Mouse (Mus musculus) stomach, postnatal 0 days (tissue): Measurements from ENCODE around the gene P4hb. TPM values are rescaled to one million over a fixed set of nuclear protein-coding genes. Genes with fewer than 3 reads are reported as not detected.

ENCODE experiments used
- ATAC-seq: fragments of 200-750 bp; cut with Nextera tagmentation; 2 replicates; pipeline ENCODE4 v1.8.0; 2017; ENCODE audit not compliant: low FRiP score, low TSS enrichment
- DNase-seq: peaks from one replicate; pipeline ENCODE4 v3.0.0-alpha.2; 2016; ENCODE audit warnings: low spot score
- H3K27ac ChIP-seq: fragments of 300-500 bp; sonication (generic); replicated peaks from 2 replicates; pipeline ENCODE4 v1.5.1; 2014; ENCODE audit warnings: mild to moderate bottlenecking, control low read depth
- H3K27me3 ChIP-seq: fragments of 300-500 bp; sonication (generic); 2 replicates; pipeline ENCODE4 v1.6.1; 2014; ENCODE audit warnings: low read length; ENCODE audit not compliant: control insufficient read depth, insufficient read depth
- H3K36me3 ChIP-seq: fragments of 300-500 bp; sonication (generic); 2 replicates; pipeline ENCODE4 v1.6.1; 2014; ENCODE audit warnings: low read length, mixed read lengths; ENCODE audit not compliant: control insufficient read depth, insufficient read depth
- H3K4me1 ChIP-seq: fragments of 300-500 bp; sonication (generic); replicated peaks from 2 replicates; pipeline ENCODE4 v1.6.1; 2014; ENCODE audit warnings: antibody characterized with exemption; ENCODE audit not compliant: control insufficient read depth, insufficient read depth
- H3K4me2 ChIP-seq: fragments of 300-500 bp; sonication (generic); replicated peaks from 2 replicates; pipeline ENCODE4 v1.6.1; 2014; ENCODE audit warnings: low read depth, mild to moderate bottlenecking, control low read depth, moderate library complexity
- H3K4me3 ChIP-seq: fragments of 300-500 bp; sonication (generic); 2 replicates; pipeline ENCODE4 v1.5.1; 2014; ENCODE audit warnings: low read depth, low read length, control low read depth
- H3K9ac ChIP-seq: fragments of 300-500 bp; sonication (generic); 2 replicates; pipeline ENCODE4 v1.6.1; 2014; ENCODE audit warnings: mild to moderate bottlenecking, low read length, control low read depth, mixed read lengths
- H3K9me3 ChIP-seq: fragments of 300-500 bp; sonication (generic); 2 replicates; pipeline ENCODE4 v1.6.1; 2016; ENCODE audit warnings: low read length; ENCODE audit not compliant: control insufficient read depth
- CTCF ChIP-seq: IDR thresholded peaks from 2 replicates; pipeline ENCODE4 v1.5.1; 2016; ENCODE audit warnings: antibody characterized with exemption, low read depth, mild to moderate bottlenecking, moderate library complexity
- EP300 ChIP-seq: optimal IDR thresholded peaks from 2 replicates; pipeline ENCODE3; 2016; ENCODE audit warnings: antibody characterized with exemption
- WGBS: fragments of 180-500 bp; shearing (Covaris S2); extraction: QIAGEN DNeasy Blood & Tissue Kit; methylation state at CpG from one replicate; pipeline ENCODE4 v1.1.7; 2014; 5-methylcytosine and 5-hydroxymethylcytosine counted together
- polyA plus RNA-seq: library from polyadenylated mRNA; unstranded; fragments of >200 nt; fragmentation: Nextera tagmentation; extraction: Ambion mirVana; gene quantifications from 2 replicates; pipeline ENCODE4 v1.2.1, GENCODE M21; 2015

Gene P4hb
- polyA plus RNA-seq, 1 experiment from 2014 or later: 892 TPM

DNA sequence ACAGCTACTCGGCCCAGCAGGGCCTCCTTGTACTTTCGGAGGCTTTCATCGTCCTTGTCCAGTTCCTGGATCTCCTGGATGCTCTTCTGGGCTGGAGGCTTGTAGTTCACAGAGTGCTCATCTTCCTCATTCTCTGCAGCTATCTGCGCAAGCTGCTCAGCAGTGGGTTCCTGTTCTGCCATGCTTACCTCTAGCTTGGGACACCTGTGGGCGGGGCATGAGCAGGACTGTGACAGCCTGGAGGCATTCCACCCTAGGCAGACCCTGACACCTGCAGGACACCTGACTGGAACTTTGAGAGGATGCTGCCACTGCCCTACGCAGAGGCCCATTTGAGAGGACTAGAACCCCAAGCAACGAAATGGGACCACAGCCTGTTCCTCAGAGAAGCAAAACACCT is 7.1 kb upstream of the P4hb start:
- WGBS: 40% methylated on average over 7 of the region's 7 CpGs
- Histone ChIP-seq H3K4me2 (peak overlapping the region; percentile 90), H3K9me3 (no peaks in the 10 kb centered on the region), H3K36me3 (peaks cover 21% of the 10 kb centered on the region), H3K27ac (peak overlapping the region; percentile 98), H3K4me3 (peak overlapping the region; percentile 85), H3K4me1 (peaks cover 7% of the 10 kb centered on the region), H3K27me3 (no peaks in the 10 kb centered on the region), H3K9ac (peak overlapping the region; percentile 92)
- TF ChIP-seq EP300: no peak
- TF ChIP-seq CTCF: no peak
- DNase-seq (peak; percentile 46), ATAC-seq (no peak)

DNA sequence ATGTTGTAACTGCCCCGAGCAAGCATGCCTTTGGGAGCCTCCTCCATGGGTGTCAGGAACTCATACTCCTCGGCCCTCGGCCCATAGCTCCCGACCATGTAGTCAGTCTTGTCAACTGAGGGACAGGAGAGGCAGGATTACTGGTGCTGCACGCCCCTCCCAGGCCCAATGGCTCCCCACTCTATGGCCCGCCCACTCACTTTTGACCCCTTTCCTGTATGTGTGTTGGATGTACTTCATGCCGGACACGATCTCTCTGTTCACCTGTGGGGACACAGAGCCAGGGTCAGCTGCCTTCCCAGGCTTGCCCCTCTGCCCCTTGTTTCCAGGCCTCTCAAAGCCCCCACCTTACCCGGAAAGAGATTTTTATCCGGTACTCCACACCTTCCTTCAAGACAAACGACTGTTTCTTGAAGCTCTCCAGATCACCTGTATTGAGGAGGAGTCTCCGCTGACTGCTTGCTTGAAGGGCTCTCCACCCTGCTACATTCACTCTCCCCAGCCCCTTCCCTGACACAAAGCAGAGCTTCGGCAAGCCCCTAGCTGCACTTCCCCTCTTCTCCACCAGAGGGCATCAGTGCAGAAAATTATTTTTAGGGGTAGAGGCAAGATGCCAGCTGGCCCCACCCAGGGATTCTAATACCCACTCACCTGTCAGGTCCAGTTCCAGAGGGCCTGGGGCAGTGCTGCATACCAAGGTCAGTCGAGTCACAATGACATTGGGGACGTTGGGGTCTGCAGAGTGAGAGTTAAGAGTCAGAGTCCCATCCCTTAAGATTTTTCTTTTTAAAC is 6.5 kb upstream of the P4hb start:
- DNase-seq (peak; percentile 75), ATAC-seq (no peak)
- H3K36me3 ChIP-seq: peaks cover 19% of the 10 kb centered on the region
- H3K4me3 ChIP-seq: peak overlapping the region; percentile 85
- peak overlapping the region; percentile 90 for H3K4me2 ChIP-seq
- no peaks in the 10 kb centered on the region for H3K27me3 ChIP-seq
- H3K9me3 ChIP-seq: no peaks in the 10 kb centered on the region
- H3K4me1 ChIP-seq: peaks cover 8% of the 10 kb centered on the region
- peak overlapping the region; percentile 98 for H3K27ac ChIP-seq
- no peak for TF ChIP-seq EP300
- TF ChIP-seq CTCF: peak; percentile 92
- peak overlapping the region; percentile 92; the same call in 1 of the 2 replicates for H3K9ac ChIP-seq
- WGBS: 54% methylated on average over 15 of the region's 15 CpGs

DNA sequence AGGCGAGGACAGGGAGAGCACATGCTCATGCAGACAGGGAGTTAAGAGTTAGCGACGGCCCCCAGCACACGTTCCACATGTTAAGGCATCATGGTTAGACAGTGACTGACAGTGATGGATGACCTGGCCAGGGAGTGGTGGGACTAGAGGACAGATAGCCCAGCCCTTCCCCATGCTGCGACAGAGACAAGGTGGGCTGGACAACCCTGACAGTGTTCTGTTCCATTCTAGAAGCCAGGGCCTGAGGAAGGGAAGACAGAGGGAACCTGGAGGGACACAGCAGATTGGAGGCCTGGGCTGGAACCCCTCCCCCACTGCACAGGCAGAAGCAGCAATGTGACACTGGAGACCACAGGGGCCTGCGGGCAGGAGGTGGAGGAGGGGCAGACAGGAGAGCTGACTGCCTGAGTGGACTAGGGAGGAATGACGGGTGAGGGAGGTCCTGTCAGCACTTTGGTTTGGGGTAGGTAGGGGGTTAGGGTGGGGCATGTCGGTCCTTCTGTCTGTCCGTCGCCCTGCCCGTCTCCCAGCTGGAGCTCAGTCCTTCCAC is 5.7 kb upstream of the P4hb start:
- WGBS: 75% methylated on average over 11 of the region's 11 CpGs
- TF ChIP-seq EP300 (no peak), CTCF (no peak)
- no peak overlapping the region for H3K9ac ChIP-seq
- peaks cover 19% of the 10 kb centered on the region for H3K36me3 ChIP-seq
- no peak for ATAC-seq
- H3K9me3 ChIP-seq: no peaks in the 10 kb centered on the region
- H3K27me3 ChIP-seq: no peaks in the 10 kb centered on the region
- DNase-seq: no peak
- no peak overlapping the region for H3K4me2 ChIP-seq
- H3K27ac ChIP-seq: no peak overlapping the region
- peaks cover 11% of the 10 kb centered on the region for H3K4me1 ChIP-seq
- no peak overlapping the region for H3K4me3 ChIP-seq

DNA sequence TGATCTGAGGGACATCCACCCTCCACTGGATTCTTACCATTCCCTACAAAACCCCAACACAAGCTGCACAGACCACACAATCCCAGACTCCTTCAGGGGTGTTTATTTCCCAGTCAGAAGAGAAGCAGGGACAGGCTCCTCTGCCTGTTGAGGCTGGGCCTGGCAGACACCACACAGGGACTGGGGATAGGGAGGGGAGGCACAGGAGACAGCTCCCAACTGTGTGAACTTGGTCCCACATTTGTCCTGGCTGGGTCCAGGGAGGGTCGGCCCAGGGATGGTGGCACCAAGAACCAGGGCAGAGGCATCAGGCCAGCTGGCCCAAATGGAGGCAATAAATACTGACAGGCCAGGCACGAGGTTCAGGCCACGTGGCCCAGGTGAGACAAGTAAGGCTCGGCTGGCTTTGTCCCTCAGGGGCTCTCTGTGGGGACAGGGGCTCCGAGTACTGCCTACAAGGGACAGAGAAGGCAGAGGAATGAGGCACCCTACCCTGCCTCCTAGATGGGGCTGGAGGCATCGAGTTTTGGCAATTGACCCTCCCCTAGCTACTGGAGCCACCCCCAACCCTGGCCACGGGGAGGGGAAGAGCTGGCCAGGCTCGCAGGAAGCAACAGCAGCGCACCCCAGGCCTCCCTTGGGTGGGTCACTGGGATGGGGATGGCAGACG is 5.1 kb upstream of the P4hb start:
- Histone ChIP-seq H3K4me2 (no peak overlapping the region), H3K9me3 (no peaks in the 10 kb centered on the region), H3K36me3 (peaks cover 19% of the 10 kb centered on the region), H3K9ac (no peak overlapping the region), H3K27ac (peak overlapping the region; percentile 24; the same call in 1 of the 2 replicates), H3K27me3 (no peaks in the 10 kb centered on the region), H3K4me3 (no peak overlapping the region), H3K4me1 (peaks cover 11% of the 10 kb centered on the region)
- ATAC-seq (no peak), DNase-seq (no peak)
- TF ChIP-seq EP300 (no peak), CTCF (no peak)
- WGBS: 83% methylated on average over 10 of the region's 10 CpGs

DNA sequence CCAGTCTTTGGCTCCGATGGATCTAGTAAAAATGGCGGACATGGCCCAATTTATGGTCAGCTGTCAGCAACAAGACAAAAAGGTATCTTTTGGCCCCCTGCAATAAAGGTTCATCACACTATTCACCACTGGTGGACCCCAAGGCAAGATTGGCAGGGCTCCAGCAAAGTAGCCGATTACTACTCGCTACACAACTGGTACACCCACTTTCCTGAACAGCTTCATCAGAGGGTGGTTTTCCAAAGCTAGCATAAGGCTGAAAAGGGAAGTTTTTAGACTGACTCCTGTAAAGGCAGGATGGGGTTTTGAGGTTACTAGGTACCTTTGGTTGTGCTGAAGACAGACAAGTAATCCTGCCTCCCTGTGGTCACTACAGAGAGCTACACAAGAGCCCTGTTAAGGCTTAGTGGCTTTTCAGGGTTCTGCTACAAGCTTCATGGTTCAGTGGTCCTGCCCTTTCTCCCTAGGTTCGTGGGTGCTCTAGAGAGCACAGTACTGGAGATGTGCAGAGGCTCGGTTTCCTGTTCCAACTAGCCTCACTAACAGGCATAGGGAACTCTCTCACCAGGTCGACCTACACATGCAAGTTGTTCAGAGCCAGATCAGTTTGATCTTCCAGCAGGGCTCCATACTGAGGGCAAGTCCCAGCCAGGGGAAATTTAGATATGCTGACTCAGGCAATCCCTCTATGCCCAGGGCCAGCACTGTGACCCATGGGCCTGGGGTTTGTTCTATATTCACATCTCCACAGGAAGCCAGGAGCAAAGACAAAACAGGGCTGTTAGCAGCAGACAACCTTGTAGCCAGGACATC is 4.4 kb upstream of the P4hb start:
- Histone ChIP-seq H3K27me3 (no peaks in the 10 kb centered on the region), H3K9ac (no peak overlapping the region), H3K4me2 (no peak overlapping the region), H3K4me1 (peaks cover 11% of the 10 kb centered on the region), H3K27ac (peak overlapping the region; percentile 24; the same call in 1 of the 2 replicates), H3K4me3 (no peak overlapping the region), H3K9me3 (no peaks in the 10 kb centered on the region), H3K36me3 (peaks cover 19% of the 10 kb centered on the region)
- ATAC-seq (no peak), DNase-seq (no peak)
- TF ChIP-seq CTCF: peak; percentile 70
- no peak for TF ChIP-seq EP300
- 79% methylated on average over 7 of the region's 7 CpGs for WGBS
